Mouse (Mus musculus): ENCODE data around the gene Bco2. TPM values are rescaled to one million over a fixed set of nuclear protein-coding genes. Genes with fewer than 3 reads are reported as not detected.
A peak's percentile ranks its signal among the peaks of the same experiment; 100 is the strongest.

The Bco2 gene
- polyA plus RNA-seq, 1 experiment from 2014 or later = 0.17 TPM

DNA sequence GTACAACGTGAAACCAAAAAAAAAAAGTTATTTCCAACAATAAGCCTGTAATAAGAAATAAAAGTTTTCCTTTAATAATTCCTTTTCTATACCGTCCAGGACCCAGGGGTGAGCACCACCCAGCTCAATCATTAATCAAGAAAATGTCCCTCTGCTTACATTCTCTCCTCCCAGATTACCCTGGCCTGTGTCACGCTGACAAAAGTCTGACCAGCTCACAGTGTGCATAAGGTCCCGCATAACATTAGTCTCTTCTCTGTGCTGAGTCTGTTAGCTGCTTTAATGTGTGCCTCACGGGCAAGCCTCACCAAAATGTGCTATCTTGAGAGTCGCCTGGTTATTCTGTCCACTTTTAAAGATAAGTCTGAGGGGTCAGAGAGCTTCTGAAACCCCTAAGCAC, 49.6 kb downstream of the Bco2 start:
- 34% methylated on average over 6 of the region's 6 CpGs for WGBS
- no peaks in the 10 kb centered on the region for H3K9me3 ChIP-seq (replicated peaks; ENCODE audit: low read length)
- H3K36me3 ChIP-seq (ENCODE audit: insufficient read depth, low read length) = no peaks in the 10 kb centered on the region
- no peaks in the 10 kb centered on the region for H3K27me3 ChIP-seq (ENCODE audit: insufficient read depth, low read length)
- H3K4me2 ChIP-seq (ENCODE audit: low read length) = peak overlapping the region; percentile 6; the same call in 1 of the 2 replicates
- ATAC-seq (replicated peaks; ENCODE audit: low FRiP score, low read depth) = no peak
- no peak for DNase-seq (ENCODE audit: low spot score)
- H3K4me3 ChIP-seq (replicated peaks; ENCODE audit: low read depth, low read length) = no peak overlapping the region
- TF ChIP-seq CTCF (IDR thresholded peaks at IDR 0.05; ENCODE audit: low read depth) = no peak
- no peak overlapping the region for H3K9ac ChIP-seq (ENCODE audit: low read depth, low read length)
- H3K4me1 ChIP-seq (replicated peaks; ENCODE audit: insufficient read depth, low read length) = no peaks in the 10 kb centered on the region
- peak overlapping the region; percentile 39; the same call in 1 of the 2 replicates for H3K27ac ChIP-seq

DNA sequence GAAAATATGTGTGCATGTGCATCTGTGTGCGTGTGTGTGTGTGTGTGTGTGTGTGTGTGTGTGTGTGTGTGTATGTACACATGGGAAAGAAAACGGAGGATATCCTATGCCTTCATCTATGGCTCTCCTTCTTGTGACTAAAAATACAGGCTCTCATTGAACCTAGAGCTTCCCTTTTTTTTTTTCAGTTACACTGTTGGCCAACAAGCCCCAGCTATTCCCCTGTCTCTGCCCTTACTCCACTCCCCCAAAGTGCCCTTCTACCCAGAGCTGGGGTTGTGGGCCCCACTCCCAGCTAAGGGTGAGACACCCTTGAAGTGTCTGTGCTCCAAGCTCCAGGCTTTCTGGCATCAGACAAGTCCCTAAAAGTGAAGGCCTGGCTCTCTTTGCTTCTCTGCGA, 52.0 kb downstream of the Bco2 start:
- DNase-seq (ENCODE audit: low spot score) (no peak), ATAC-seq (replicated peaks; ENCODE audit: low FRiP score, low read depth) (no peak)
- no peaks in the 10 kb centered on the region for H3K4me1 ChIP-seq (replicated peaks; ENCODE audit: insufficient read depth, low read length)
- H3K9ac ChIP-seq (ENCODE audit: low read depth, low read length) = no peak overlapping the region
- H3K4me2 ChIP-seq (ENCODE audit: low read length) = no peak overlapping the region
- no peaks in the 10 kb centered on the region for H3K36me3 ChIP-seq (ENCODE audit: insufficient read depth, low read length)
- no peak for TF ChIP-seq CTCF (IDR thresholded peaks at IDR 0.05; ENCODE audit: low read depth)
- no peak overlapping the region for H3K4me3 ChIP-seq (replicated peaks; ENCODE audit: low read depth, low read length)
- WGBS = 90% methylated on average over 3 of the region's 3 CpGs
- H3K9me3 ChIP-seq (replicated peaks; ENCODE audit: low read length) = no peaks in the 10 kb centered on the region
- H3K27ac ChIP-seq = no peak overlapping the region
- H3K27me3 ChIP-seq (ENCODE audit: insufficient read depth, low read length) = no peaks in the 10 kb centered on the region

DNA sequence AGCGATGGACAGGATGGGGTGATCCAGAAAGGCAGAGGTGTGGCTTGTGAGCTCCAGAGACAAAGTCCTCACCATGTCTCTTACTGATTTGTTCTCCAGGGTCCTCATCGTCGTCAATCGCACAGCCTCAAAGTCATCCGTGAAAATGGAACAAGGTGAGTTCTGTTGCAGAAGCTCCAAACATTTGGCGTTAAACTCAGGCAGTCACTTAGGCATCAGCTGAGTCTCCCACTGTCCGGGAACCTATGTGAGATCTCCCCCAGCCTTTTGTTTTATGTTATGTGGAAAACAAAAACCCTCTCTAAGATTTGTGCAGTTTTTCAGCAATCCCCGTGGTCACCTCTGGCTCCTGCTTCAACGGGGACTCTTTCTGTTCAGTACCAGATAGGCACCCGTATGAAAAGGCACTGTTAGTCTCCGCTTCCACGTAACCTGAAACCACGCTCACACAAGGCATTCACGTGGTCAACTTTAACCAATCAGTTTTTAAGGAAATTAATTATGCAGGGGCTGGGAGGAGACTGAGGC, 53.9 kb downstream of the Bco2 start:
- Histone ChIP-seq H3K9ac (ENCODE audit: low read depth, low read length) (no peak overlapping the region), H3K27ac (no peak overlapping the region; the same call in 1 of the 2 replicates), H3K27me3 (ENCODE audit: insufficient read depth, low read length) (no peaks in the 10 kb centered on the region)

DNA sequence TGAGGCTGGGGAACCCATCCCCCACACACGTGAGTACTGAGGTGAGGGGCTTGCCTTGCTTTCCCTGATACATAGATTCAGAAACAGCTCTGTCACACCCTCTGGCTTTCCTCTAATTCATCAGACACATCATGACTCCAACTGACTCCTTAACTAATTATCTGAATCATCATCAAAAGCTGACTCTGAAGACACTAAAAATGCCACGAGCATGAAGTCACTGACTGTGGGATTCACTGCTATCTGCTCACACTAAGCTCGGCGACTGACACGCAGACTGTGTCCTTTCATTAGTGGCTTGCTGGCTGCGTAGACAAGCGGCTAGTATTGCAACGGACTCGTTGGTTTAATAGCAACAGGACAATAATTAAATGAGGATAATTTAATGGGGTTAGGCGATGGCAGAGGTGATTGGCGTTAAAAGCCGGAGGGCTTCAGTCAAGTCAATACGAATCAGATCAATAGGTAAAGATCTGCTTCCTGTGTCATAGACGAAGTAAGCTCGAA, 54.5 kb downstream of the Bco2 start:
- Histone ChIP-seq H3K27ac (no peak overlapping the region), H3K4me3 (replicated peaks; ENCODE audit: low read depth, low read length) (no peak overlapping the region), H3K4me1 (replicated peaks; ENCODE audit: insufficient read depth, low read length) (0 out of 2 replicates have a peak, but pooled peaks cover 2% of the 10 kb centered on the region), H3K9me3 (replicated peaks; ENCODE audit: low read length) (no peaks in the 10 kb centered on the region), H3K36me3 (ENCODE audit: insufficient read depth, low read length) (no peaks in the 10 kb centered on the region), H3K4me2 (ENCODE audit: low read length) (peak overlapping the region; percentile 41; the same call in 1 of the 2 replicates), H3K27me3 (ENCODE audit: insufficient read depth, low read length) (no peaks in the 10 kb centered on the region), H3K9ac (ENCODE audit: low read depth, low read length) (no peak overlapping the region)
- no peak for ATAC-seq (replicated peaks; ENCODE audit: low FRiP score, low read depth)
- no peak for DNase-seq (ENCODE audit: low spot score)
- TF ChIP-seq CTCF (IDR thresholded peaks at IDR 0.05; ENCODE audit: low read depth) = no peak
- WGBS = 62% methylated on average over 15 of the region's 15 CpGs

More for the DNA sequence above, 53.9 kb downstream of the Bco2 start:
- H3K9me3 ChIP-seq (replicated peaks; ENCODE audit: low read length) = no peaks in the 10 kb centered on the region
- 35% methylated on average over 14 of the region's 14 CpGs for WGBS
- TF ChIP-seq CTCF (IDR thresholded peaks at IDR 0.05; ENCODE audit: low read depth) = no peak
- H3K4me2 ChIP-seq (ENCODE audit: low read length) = peak overlapping the region; percentile 41
- ATAC-seq (replicated peaks; ENCODE audit: low FRiP score, low read depth) = peak; percentile 74
- DNase-seq (ENCODE audit: low spot score) = peak; percentile 94
- peak overlapping the region; percentile 6; the same call in 1 of the 2 replicates for H3K4me3 ChIP-seq (replicated peaks; ENCODE audit: low read depth, low read length)
- no peaks in the 10 kb centered on the region for H3K4me1 ChIP-seq (replicated peaks; ENCODE audit: insufficient read depth, low read length)
- H3K36me3 ChIP-seq (ENCODE audit: insufficient read depth, low read length) = no peaks in the 10 kb centered on the region

DNA sequence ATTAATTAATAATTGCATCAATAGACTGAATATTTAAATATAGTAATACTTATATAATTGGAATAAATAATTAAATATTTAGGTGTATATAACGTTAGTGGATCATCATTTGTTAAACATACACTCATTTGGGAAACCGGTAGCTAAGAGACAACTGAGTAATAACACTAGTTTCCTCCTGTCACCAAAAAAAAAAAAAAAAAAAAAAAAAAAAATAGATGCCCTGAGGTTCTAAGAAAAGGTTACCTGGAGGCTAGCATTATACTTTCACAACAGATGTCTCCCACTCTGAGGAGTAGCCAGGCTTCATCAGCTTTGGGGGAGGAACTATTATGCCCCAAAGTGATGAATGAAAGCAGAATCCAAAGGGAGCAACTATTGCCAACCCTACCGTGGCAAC, 55.2 kb downstream of the Bco2 start:
- no peak for DNase-seq (ENCODE audit: low spot score)
- no peak overlapping the region for H3K4me3 ChIP-seq (replicated peaks; ENCODE audit: low read depth, low read length)
- no peak for TF ChIP-seq CTCF (IDR thresholded peaks at IDR 0.05; ENCODE audit: low read depth)

DNA sequence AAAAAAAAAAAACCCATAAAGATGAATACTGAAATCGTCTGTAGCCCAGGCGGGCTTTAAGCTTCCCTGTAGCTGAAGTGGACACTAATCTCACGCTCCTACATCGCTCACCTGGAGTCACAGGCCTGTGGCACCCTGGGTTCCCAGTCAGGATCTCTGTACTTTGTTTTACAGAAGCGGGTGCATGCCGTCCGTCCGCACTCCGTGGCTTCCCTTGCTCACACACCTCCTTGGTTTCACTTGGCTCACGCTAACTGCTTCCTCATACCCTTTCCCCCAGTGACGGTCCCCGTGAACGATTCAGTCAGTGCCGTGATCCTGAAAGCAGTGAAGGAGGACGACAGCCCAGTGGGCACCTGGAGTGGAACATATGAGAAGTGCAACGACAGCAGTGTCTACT, 56.2 kb downstream of the Bco2 start:
- Histone ChIP-seq H3K4me2 (ENCODE audit: low read length) (no peak overlapping the region), H3K4me3 (replicated peaks; ENCODE audit: low read depth, low read length) (no peak overlapping the region), H3K4me1 (replicated peaks; ENCODE audit: insufficient read depth, low read length) (0 out of 2 replicates have a peak, but pooled peaks cover 2% of the 10 kb centered on the region), H3K9me3 (replicated peaks; ENCODE audit: low read length) (no peaks in the 10 kb centered on the region), H3K27ac (no peak overlapping the region), H3K36me3 (ENCODE audit: insufficient read depth, low read length) (no peaks in the 10 kb centered on the region), H3K27me3 (ENCODE audit: insufficient read depth, low read length) (no peaks in the 10 kb centered on the region), H3K9ac (ENCODE audit: low read depth, low read length) (no peak overlapping the region)
- DNase-seq (ENCODE audit: low spot score) (no peak), ATAC-seq (replicated peaks; ENCODE audit: low FRiP score, low read depth) (no peak)
- 67% methylated on average over 16 of the region's 16 CpGs for WGBS
- TF ChIP-seq CTCF (IDR thresholded peaks at IDR 0.05; ENCODE audit: low read depth) = no peak

More for the DNA sequence above, 55.2 kb downstream of the Bco2 start:
- WGBS = 81% methylated on average over 3 of the region's 3 CpGs
- Histone ChIP-seq H3K27ac (no peak overlapping the region), H3K9ac (ENCODE audit: low read depth, low read length) (no peak overlapping the region), H3K4me2 (ENCODE audit: low read length) (no peak overlapping the region), H3K27me3 (ENCODE audit: insufficient read depth, low read length) (no peaks in the 10 kb centered on the region), H3K4me1 (replicated peaks; ENCODE audit: insufficient read depth, low read length) (0 out of 2 replicates have a peak, but pooled peaks cover 2% of the 10 kb centered on the region), H3K9me3 (replicated peaks; ENCODE audit: low read length) (no peaks in the 10 kb centered on the region), H3K36me3 (ENCODE audit: insufficient read depth, low read length) (no peaks in the 10 kb centered on the region)
- no peak for ATAC-seq (replicated peaks; ENCODE audit: low FRiP score, low read depth)

Measured in kidney, postnatal 0 days (tissue).